Mouse (Mus musculus) heart, embryonic 11.5 days (tissue): ENCODE measurements at regions not wholly inside any gene's neighbourhood (a gene's known extent, or its start where the extent isn't known, plus 50 kb on each side); places are given as distances from the start of the nearest gene placed in this dataset.
A peak's percentile ranks its signal among the peaks of the same experiment; 100 is the strongest.

Source experiments
- ATAC-seq: fragments of 200-750 bp; cut with Nextera tagmentation; replicated peaks from 2 replicates; pipeline ENCODE4 v1.8.0; 2017; ENCODE audit warnings: moderate library complexity; ENCODE audit not compliant: insufficient number of reproducible peaks, low FRiP score, low TSS enrichment
- H3K27ac ChIP-seq: fragments of 300-500 bp; sonication (generic); 2 replicates; pipeline ENCODE4 v1.5.1; 2014; ENCODE audit warnings: mild to moderate bottlenecking, low read depth, low read length
- H3K27me3 ChIP-seq: fragments of 300-500 bp; sonication (generic); 2 replicates; pipeline ENCODE4 v1.6.1; 2014; ENCODE audit warnings: mild to moderate bottlenecking, low read length, mixed read lengths; ENCODE audit not compliant: control insufficient read depth, insufficient read depth
- H3K36me3 ChIP-seq: fragments of 300-500 bp; sonication (generic); 2 replicates; pipeline ENCODE4 v1.6.1; 2014; ENCODE audit warnings: mild to moderate bottlenecking, low read length, moderate library complexity, mixed read lengths; ENCODE audit not compliant: control insufficient read depth, insufficient read depth
- H3K4me1 ChIP-seq: fragments of 300-500 bp; sonication (generic); 2 replicates; pipeline ENCODE4 v1.6.1; 2014; ENCODE audit warnings: low read length; ENCODE audit not compliant: control insufficient read depth, insufficient read depth
- H3K4me2 ChIP-seq: fragments of 300-500 bp; sonication (generic); 2 replicates; pipeline ENCODE4 v1.6.1; 2014; ENCODE audit warnings: mild to moderate bottlenecking, moderate library complexity
- H3K4me3 ChIP-seq: fragments of 300-500 bp; sonication (generic); 2 replicates; pipeline ENCODE4 v1.5.1; 2014; ENCODE audit warnings: low read depth, low read length
- H3K9ac ChIP-seq: fragments of 300-500 bp; sonication (generic); 2 replicates; pipeline ENCODE4 v1.6.1; 2014; ENCODE audit warnings: mild to moderate bottlenecking, low read depth, low read length, moderate library complexity
- H3K9me3 ChIP-seq: fragments of 300-500 bp; sonication (generic); replicated peaks from 2 replicates; pipeline ENCODE4 v1.6.1; 2016; ENCODE audit warnings: low read length; ENCODE audit not compliant: control insufficient read depth
- WGBS: fragments of 180-500 bp; shearing (Covaris S2); extraction: QIAGEN DNeasy Blood & Tissue Kit; methylation state at CpG from one replicate; pipeline ENCODE4 v1.1.7; 2014; ENCODE audit not compliant: insufficient replicate concordance; 5-methylcytosine and 5-hydroxymethylcytosine counted together

GRCm38 (mm10) chr11:28702384-28702783, 118.3 kb upstream of the Ccdc85a start:
- H3K4me2 ChIP-seq = no peak overlapping the region
- WGBS = 80% methylated on average over 1 of the region's 1 CpGs
- H3K4me1 ChIP-seq = no peaks in the 10 kb centered on the region

GRCm38 (mm10) chr11:28701379-28701778, 117.3 kb upstream of the Ccdc85a start:
- no peaks in the 10 kb centered on the region for H3K36me3 ChIP-seq
- no peaks in the 10 kb centered on the region for H3K27me3 ChIP-seq
- H3K4me2 ChIP-seq = no peak overlapping the region
- H3K9me3 ChIP-seq = no peaks in the 10 kb centered on the region
- ATAC-seq = no peak
- 77% methylated on average over 2 of the region's 2 CpGs for WGBS
- no peak overlapping the region for H3K4me3 ChIP-seq
- H3K4me1 ChIP-seq = no peaks in the 10 kb centered on the region
- H3K9ac ChIP-seq = no peak overlapping the region
- no peak overlapping the region for H3K27ac ChIP-seq

More at GRCm38 (mm10) chr11:28702384-28702783, 118.3 kb upstream of the Ccdc85a start:
- ATAC-seq = no peak
- H3K9me3 ChIP-seq = no peaks in the 10 kb centered on the region
- no peak overlapping the region for H3K4me3 ChIP-seq
- H3K9ac ChIP-seq = no peak overlapping the region
- H3K27ac ChIP-seq = no peak overlapping the region
- no peaks in the 10 kb centered on the region for H3K27me3 ChIP-seq
- no peaks in the 10 kb centered on the region for H3K36me3 ChIP-seq

- Histone ChIP-seq H3K27me3 (no peaks in the 10 kb centered on the region), H3K9ac (no peak overlapping the region), H3K27ac (no peak overlapping the region), H3K36me3 (no peaks in the 10 kb centered on the region), H3K4me1 (no peaks in the 10 kb centered on the region), H3K4me2 (no peak overlapping the region), H3K9me3 (no peaks in the 10 kb centered on the region), H3K4me3 (no peak overlapping the region)
- no peak for ATAC-seq
Measured at GRCm38 (mm10) chr11:28699766-28700165, 115.6 kb upstream of the Ccdc85a start.

GRCm38 (mm10) chr11:28697644-28698480, 113.7 kb upstream of the Ccdc85a start:
- Histone ChIP-seq H3K27me3 (no peaks in the 10 kb centered on the region), H3K4me1 (no peaks in the 10 kb centered on the region), H3K36me3 (no peaks in the 10 kb centered on the region), H3K4me3 (no peak overlapping the region), H3K9ac (no peak overlapping the region), H3K9me3 (no peaks in the 10 kb centered on the region), H3K27ac (no peak overlapping the region), H3K4me2 (no peak overlapping the region)
- 37% methylated on average over 8 of the region's 8 CpGs for whole genome bisulfite sequencing
- ATAC-seq = 0 out of 2 replicates have a peak, but pooled peaks have one; percentile 52

- WGBS = 57% methylated on average over 3 of the region's 3 CpGs
- Histone ChIP-seq H3K27ac (no peak overlapping the region), H3K9me3 (no peaks in the 10 kb centered on the region), H3K4me3 (no peak overlapping the region), H3K9ac (no peak overlapping the region), H3K36me3 (no peaks in the 10 kb centered on the region), H3K27me3 (no peaks in the 10 kb centered on the region), H3K4me2 (no peak overlapping the region), H3K4me1 (no peaks in the 10 kb centered on the region)
- ATAC-seq = no peak
Measured at GRCm38 (mm10) chr11:28695031-28695430, 110.9 kb upstream of the Ccdc85a start.

- Histone ChIP-seq H3K9ac (no peak overlapping the region), H3K4me3 (no peak overlapping the region), H3K27me3 (no peaks in the 10 kb centered on the region), H3K9me3 (no peaks in the 10 kb centered on the region), H3K36me3 (no peaks in the 10 kb centered on the region), H3K4me2 (no peak overlapping the region), H3K4me1 (no peaks in the 10 kb centered on the region), H3K27ac (no peak overlapping the region)
- ATAC-seq = no peak
- 55% methylated on average over 1 of the region's 1 CpGs for WGBS
Measured at GRCm38 (mm10) chr11:28693303-28693702, 109.2 kb upstream of the Ccdc85a start.

- H3K27me3 ChIP-seq = no peaks in the 10 kb centered on the region
- no peaks in the 10 kb centered on the region for H3K4me1 ChIP-seq
- 20% methylated on average over 3 of the region's 3 CpGs for WGBS
- no peaks in the 10 kb centered on the region for H3K9me3 ChIP-seq
- no peak overlapping the region for H3K4me2 ChIP-seq
- peak; percentile 68 for ATAC-seq
- H3K4me3 ChIP-seq = no peak overlapping the region
- no peak overlapping the region for H3K9ac ChIP-seq
- H3K27ac ChIP-seq = 0 out of 2 replicates have a peak overlapping the region, but pooled peaks have one; percentile 69
- no peaks in the 10 kb centered on the region for H3K36me3 ChIP-seq
Measured at GRCm38 (mm10) chr11:28692263-28693194, 108.4 kb upstream of the Ccdc85a start.

GRCm38 (mm10) chr11:28688436-28688835, 104.3 kb upstream of the Ccdc85a start:
- Histone ChIP-seq H3K36me3 (no peaks in the 10 kb centered on the region), H3K9ac (no peak overlapping the region), H3K4me2 (no peak overlapping the region), H3K27ac (no peak overlapping the region), H3K27me3 (no peaks in the 10 kb centered on the region), H3K4me3 (no peak overlapping the region), H3K4me1 (no peaks in the 10 kb centered on the region), H3K9me3 (no peaks in the 10 kb centered on the region)
- 53% methylated on average over 1 of the region's 1 CpGs for WGBS
- ATAC-seq = no peak
